In the genomic region with DNA sequence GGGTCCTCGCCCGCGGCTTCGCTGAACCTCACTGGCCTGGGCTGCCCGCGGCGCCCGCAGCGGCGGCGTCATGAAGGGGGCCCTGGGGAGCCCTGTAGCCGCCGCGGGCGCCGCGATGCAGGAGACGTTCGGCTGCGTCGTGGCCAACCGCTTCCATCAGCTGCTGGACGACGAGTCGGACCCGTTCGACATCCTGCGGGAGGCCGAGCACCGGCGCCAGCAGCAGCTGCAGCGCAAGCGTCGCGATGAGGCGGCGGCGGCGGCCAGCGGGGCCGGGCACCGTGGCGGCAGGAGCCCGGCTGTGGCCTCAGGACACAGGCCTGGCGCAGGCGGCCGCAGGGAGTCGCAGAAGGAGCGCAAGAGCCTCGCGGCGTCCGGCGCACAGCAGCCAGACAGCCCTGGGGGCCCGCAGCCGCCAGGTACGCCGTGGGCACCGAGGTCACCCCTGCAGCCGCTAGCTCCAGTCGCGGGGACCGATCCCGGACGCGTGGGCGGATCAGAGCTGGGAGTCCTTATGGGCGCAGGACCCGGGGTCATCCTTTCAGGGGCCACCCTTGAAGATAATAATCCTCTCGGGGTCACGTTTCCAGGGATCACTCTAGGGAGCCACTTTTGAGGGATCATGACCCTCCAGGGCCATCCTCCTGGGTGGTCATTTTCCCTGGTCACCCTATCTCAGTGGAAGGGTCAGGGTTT, we compare ENCODE assay signal across 8 mouse cellular contexts. TPM values are rescaled to one million over a fixed set of nuclear protein-coding genes. Genes with fewer than 3 reads are reported as not detected.
DNase-seq lines count a peak whose midpoint lies in the region; ATAC-seq lines count a peak whose summit lies in the region.

No protein-coding gene starts in this region.

- ATAC-seq in limb, embryonic 13.5 days (ENCODE audit: low FRiP score, low read depth), result no peak; the same call in 1 of the 2 replicates
- no peak; the same call in 1 of the 2 replicates for ATAC-seq in neural tube, embryonic 14.5 days (ENCODE audit: low read depth)

- H3K27me3 ChIP-seq in limb, embryonic 13.5 days, result no peaks in the 10 kb centered on the region; the same call in 1 of the 2 replicates
- no peaks in the 10 kb centered on the region for H3K27me3 ChIP-seq in neural tube, embryonic 14.5 days (ENCODE audit: control insufficient read depth, insufficient read depth, low read length)

- WGBS in limb, embryonic 13.5 days, result under 1% methylated on average over 70 of the region's 71 CpGs
- under 1% methylated on average over 70 of the region's 71 CpGs for WGBS in neural tube, embryonic 14.5 days

- H3K9me3 ChIP-seq in limb, embryonic 13.5 days, result peaks cover 17% of the 10 kb centered on the region
- peaks cover 2% of the 10 kb centered on the region; the same call in 1 of the 2 replicates for H3K9me3 ChIP-seq in neural tube, embryonic 14.5 days (ENCODE audit: control insufficient read depth, low read length)

- H3K4me2 ChIP-seq in limb, embryonic 13.5 days (replicated peaks), result peak overlapping the region; percentile 98
- peak overlapping the region; percentile 100 for H3K4me2 ChIP-seq in neural tube, embryonic 14.5 days (ENCODE audit: low read depth, low read length)

- DNase-seq in cerebellum, adult 11 months, result peak; percentile 55
- no peak for DNase-seq in cerebellum, adult 8-10 months
- DNase-seq in ovary, adult 18-20 months (ENCODE audit: low spot score), result peak; percentile 12
- DNase-seq in ovary, postnatal 36 days (ENCODE audit: low spot score), result no peak
- DNase-seq in frontal cortex, postnatal 25 days (ENCODE audit: low spot score in 2 of 2), result peak; percentile 33 to 42
- no peak for DNase-seq in adipocyte (ENCODE audit: low spot score)

- H3K4me1 ChIP-seq in limb, embryonic 13.5 days, result peaks cover 16% of the 10 kb centered on the region
- peaks cover 5% of the 10 kb centered on the region; the same call in 1 of the 2 replicates for H3K4me1 ChIP-seq in neural tube, embryonic 14.5 days (ENCODE audit: control insufficient read depth, insufficient read depth, low read length)

- H3K9ac ChIP-seq in limb, embryonic 13.5 days, result peak overlapping the region; percentile 85
- peak overlapping the region; percentile 86 for H3K9ac ChIP-seq in neural tube, embryonic 14.5 days (replicated peaks; ENCODE audit: low read depth, low read length)

- H3K27ac ChIP-seq in limb, embryonic 13.5 days, result peak overlapping the region; percentile 73; the same call in 1 of the 2 replicates
- H3K27ac ChIP-seq in neural tube, embryonic 14.5 days (ENCODE audit: low read depth, low read length), result peak overlapping the region; percentile 88

- H3K4me3 ChIP-seq in limb, embryonic 13.5 days, result peak overlapping the region; percentile 70
- peak overlapping the region; percentile 80 for H3K4me3 ChIP-seq in neural tube, embryonic 14.5 days (ENCODE audit: low read depth, low read length)

- peaks cover 19% of the 10 kb centered on the region for H3K36me3 ChIP-seq in limb, embryonic 13.5 days
- H3K36me3 ChIP-seq in neural tube, embryonic 14.5 days (ENCODE audit: control insufficient read depth, insufficient read depth, low read length), result no peaks in the 10 kb centered on the region

RNA-seq across cellular contexts. Expression of gene Habp4, which starts 0.4 kb away (rescaled TPM):
- 25.6 and 28.2 TPM in 2 replicates for polyA plus RNA-seq in limb, embryonic 13.5 days (2015; fragmentation: Nextera tagmentation; extraction: Ambion mirVana)
- polyA plus RNA-seq in neural tube, embryonic 14.5 days (2014; fragmentation: Nextera tagmentation; extraction: Ambion mirVana), result 54.5 and 55.8 TPM in 2 replicates

RNA-seq across cellular contexts. Expression of gene Zfp367, which starts 9.1 kb away (rescaled TPM):
- 17.0 and 18.3 TPM in 2 replicates for polyA plus RNA-seq in limb, embryonic 13.5 days (2015; fragmentation: Nextera tagmentation; extraction: Ambion mirVana)
- polyA plus RNA-seq in neural tube, embryonic 14.5 days (2014; fragmentation: Nextera tagmentation; extraction: Ambion mirVana), result 3.8 and 4.5 TPM in 2 replicates

RNA-seq across cellular contexts. Expression of gene Slc35d2, which starts 32.9 kb away (rescaled TPM):
- 4.5 and 5.3 TPM in 2 replicates for polyA plus RNA-seq in limb, embryonic 13.5 days (2015; fragmentation: Nextera tagmentation; extraction: Ambion mirVana)
- polyA plus RNA-seq in neural tube, embryonic 14.5 days (2014; fragmentation: Nextera tagmentation; extraction: Ambion mirVana), result 0.92 and 1.6 TPM in 2 replicates

Comparison
In these comparisons a context has a peak if more than half of its experiments do, and no peak if none do; other contexts are left out.
1. DNase-seq: peak in cerebellum, adult 11 months (single experiment), ovary, adult 18-20 months (single experiment) and frontal cortex, postnatal 25 days (2 of 2); none in cerebellum, adult 8-10 months (single experiment), ovary, postnatal 36 days (single experiment) and adipocyte (single experiment).